Mouse (Mus musculus) urinary bladder, adult 2 months (tissue): ENCODE measurements around the gene St6galnac3. TPM values are rescaled to one million over a fixed set of nuclear protein-coding genes. Genes with fewer than 3 reads are reported as not detected.

Source experiments
- DNase-seq: peaks from one replicate; pipeline ENCODE4 v3.0.0; 2022; ENCODE audit warnings: low spot score
- polyA plus RNA-seq: library from polyadenylated mRNA; depleted of rRNA; stranded (reverse); fragments of >200 nt; gene quantifications from 2 replicates; pipeline ENCODE4 v1.2.3, GENCODE M21; 2012

The St6galnac3 gene
- polyA plus RNA-seq, 1 experiment = 2.9 TPM

- DNase-seq = no peak
Observed at GRCm38 (mm10) chr3:153287564-153287963, 437.4 kb downstream of the St6galnac3 start.

- DNase-seq = no peak
Observed at GRCm38 (mm10) chr3:153287081-153287480, 437.9 kb downstream of the St6galnac3 start.

- no peak for DNase-seq
Observed at GRCm38 (mm10) chr3:153282123-153282765, 442.7 kb downstream of the St6galnac3 start.

GRCm38 (mm10) chr3:153278249-153278648 is 446.7 kb downstream of the St6galnac3 start:
- no peak for DNase-seq

- no peak for DNase-seq
Observed at GRCm38 (mm10) chr3:153277389-153277999, 447.5 kb downstream of the St6galnac3 start.

DNA sequence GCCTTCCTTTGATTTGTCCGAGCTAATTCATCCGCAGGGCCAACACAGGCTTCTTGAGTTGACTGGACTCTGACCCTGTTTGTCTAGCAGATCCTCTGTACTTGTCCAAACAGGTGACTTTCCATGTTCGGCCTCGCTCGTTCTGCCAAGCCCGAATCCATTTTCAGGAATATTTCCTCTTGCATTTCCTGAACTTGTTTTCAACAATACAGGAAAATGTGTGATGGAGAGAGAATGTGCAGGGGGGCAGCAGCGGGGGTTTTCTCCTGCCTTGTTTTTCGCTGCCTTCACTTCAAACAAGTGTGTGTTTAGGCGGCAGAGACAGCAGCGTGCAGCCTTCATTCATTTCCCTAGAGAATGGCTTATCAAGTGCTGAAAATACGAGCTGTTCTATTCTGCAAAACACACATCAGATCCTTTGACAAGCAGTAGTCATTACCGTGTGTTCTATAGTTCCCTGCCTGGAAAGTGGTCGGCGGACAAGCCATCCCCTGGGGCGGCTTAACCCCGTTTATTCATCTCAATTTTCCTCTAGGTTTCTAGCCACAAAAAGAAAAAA is 448.1 kb downstream of the St6galnac3 start:
- DNase-seq = no peak

DNA sequence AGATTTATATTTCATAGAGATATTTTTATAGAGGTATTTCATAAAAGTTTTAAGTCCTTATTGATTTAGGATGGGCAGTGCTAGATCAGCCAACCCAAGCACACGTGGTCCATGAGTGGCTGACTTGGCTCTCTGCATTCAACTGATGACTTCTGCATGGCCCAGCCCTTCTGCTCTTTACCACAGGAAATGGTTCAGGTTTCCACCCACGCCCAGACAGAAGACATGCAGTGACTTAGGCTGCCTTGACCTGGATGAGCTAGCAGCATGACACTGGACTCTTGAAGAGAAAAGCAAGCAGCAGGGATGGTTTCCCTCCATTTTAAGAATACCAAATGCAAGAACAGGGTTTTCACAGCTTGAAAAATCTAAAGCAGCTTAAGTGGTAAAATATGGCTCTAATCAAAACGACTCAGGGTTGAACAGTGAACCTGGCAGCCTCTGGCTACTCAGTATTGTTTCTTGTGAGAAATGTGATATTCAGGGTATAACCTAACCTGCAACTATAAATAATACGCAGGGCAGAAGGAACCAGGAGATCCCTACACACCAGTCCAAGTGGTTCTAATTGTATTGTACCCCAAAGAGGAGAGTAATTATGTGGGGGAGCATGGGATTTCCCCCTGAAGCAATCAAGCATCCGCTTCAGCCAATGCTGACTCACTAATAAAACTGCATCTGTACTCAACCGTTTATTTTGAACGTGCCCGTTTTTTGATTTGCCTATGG is 448.7 kb downstream of the St6galnac3 start:
- DNase-seq = no peak

GRCm38 (mm10) chr3:153272241-153272640 is 452.7 kb downstream of the St6galnac3 start:
- DNase-seq = no peak

DNA sequence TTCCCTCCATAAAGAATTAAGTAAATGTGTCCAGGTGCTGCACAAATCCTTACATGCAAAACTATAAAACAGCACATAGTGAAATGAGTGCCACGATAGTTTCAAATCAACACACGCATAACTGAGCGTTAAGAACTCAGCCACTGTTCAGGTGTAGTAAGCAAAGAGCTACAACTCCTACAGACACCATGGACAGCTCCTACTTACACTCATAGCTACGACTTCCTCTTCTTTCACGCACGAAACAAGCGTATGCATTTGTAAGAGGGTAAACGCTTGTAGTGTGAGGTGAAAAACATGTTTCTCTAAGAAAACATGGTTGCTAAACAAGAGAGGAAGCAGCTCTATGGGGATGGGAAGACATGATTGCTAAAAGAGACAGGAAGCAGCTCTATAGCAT is 457.6 kb downstream of the St6galnac3 start:
- DNase-seq = no peak

DNA sequence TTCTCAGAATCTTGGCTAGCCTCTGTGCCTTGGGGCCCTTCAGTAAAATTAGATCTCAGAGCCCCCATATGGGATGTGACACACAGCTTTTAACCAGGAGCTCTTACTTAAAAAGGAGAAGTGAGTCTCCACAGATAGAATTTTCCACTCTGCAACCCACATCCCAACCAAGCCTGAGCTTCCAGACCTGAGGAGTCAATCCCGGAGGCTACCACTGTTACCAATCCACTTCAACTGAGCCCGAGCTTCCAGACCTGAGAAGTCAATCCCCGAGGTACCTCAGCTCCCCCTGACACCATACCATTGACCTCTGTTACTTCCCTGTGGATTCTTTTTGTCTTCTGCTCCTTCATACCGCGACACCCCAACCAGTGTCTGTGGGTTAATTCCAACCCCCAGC is 463.0 kb downstream of the St6galnac3 start:
- DNase-seq = no peak

- DNase-seq = no peak
Observed at GRCm38 (mm10) chr3:153260225-153260933, 464.6 kb downstream of the St6galnac3 start.

GRCm38 (mm10) chr3:153255910-153256309 is 469.1 kb downstream of the St6galnac3 start:
- no peak for DNase-seq

DNA sequence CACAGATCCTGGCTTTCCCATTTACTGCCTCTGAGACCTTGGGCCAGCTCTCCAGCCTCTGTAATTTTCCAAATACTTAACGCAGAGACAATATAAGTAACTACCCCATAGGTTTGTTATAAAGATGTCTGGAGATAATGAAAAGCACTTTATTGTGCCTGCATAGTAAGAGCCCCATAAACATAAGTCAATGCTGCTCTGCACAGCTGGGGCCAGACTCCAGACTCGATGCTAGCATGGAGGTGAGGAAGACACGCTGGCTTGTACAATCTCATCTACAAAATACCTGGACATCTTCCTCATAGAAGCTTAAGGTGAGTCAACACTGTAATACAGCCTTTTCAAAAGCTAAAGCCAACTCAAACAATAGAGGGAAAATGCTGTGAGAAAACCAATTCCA is 473.3 kb downstream of the St6galnac3 start:
- DNase-seq = no peak

DNA sequence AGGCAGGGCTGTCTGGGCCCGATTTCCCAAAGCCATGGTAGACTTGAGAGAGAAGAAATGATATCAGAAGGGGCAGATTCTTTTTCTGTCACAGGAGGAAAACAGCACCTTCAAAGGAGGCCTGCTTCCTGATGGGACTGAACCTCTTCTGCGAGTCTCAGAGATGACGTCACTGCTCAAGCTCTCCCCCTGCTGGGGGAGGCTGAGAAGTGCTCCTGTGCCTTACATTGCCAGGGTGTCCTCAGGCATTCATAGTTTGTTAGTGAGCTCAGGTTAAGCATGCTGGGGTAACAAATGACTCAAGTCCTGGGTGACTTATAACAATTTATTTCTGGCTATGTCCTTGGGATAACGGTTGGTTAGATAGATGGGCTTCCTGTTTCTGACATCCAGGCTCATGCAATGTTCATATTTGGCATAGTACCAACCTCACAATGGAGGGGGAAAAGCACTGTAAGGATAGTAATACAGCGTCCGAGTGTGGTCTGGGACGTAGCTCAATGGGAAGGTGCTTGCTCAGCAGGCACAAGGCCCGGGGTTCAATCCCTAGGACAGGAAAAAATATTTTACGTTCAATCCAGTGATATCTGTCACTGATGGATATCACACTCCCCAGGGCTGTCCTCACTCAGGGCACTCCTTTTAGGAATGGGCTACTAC is 474.2 kb downstream of the St6galnac3 start:
- peak; percentile 39 for DNase-seq

- DNase-seq = no peak
Observed at GRCm38 (mm10) chr3:153248866-153249265, 476.1 kb downstream of the St6galnac3 start.

DNA sequence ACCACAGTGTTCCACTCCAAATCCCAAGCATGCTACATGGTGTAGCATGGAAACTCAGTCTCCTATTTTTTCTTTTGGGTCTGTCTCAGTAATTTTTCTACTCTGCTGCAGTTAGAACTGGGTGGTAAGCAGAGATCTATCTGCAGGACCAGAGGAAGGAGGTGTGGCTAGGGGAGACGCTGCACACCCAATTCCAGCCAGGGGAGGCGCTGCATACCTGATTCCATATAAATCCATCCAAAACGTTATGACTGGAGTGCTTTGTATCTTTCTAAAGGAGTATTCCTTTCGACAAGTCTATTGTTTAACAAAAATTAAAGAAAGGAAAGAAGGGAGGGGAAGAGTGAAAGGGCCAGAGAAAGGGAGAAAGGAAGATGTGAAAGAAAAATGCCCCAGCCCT is 476.9 kb downstream of the St6galnac3 start:
- no peak for DNase-seq

GRCm38 (mm10) chr3:153242524-153242923 is 482.4 kb downstream of the St6galnac3 start:
- DNase-seq = no peak

DNA sequence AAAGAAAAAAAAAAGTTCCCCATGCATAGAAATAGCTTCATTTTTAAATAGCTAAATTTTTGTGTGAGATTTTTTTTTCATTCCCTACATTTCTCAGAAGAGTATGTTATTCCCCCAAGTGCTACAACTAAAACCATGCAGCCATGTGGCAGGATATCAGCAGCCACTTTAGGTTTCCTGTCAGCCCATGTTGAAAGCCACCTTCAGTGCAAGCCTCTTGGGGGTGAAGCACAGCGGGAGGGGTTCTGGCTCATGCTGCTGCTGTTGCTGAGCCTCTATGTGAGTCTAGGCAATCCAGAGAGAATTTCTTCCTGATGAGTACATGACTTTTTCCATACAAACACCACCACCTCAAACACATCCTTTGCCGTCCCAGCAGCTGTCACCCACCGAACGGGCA is 483.8 kb downstream of the St6galnac3 start:
- DNase-seq = no peak

DNA sequence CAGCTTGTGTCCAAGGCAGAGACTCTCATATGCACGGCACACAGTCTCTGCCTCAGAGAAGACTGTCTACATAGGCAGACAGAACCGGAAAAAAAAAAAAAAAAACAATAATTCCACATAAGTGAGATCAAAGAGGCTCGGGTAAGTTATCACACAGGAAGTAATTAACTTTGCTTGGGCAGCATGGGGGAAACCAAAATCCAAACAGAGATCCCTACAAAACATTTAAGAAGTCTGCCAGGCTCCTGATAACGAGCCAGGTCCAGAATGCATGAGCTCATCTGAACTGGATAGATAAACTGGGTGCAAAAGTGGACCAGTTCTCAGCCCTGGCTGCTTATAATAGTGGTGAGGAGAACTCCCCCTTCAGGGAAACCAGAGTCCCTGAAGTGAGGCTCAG is 484.6 kb downstream of the St6galnac3 start:
- no peak for DNase-seq

- no peak for DNase-seq
Observed at GRCm38 (mm10) chr3:153238381-153238780, 486.6 kb downstream of the St6galnac3 start.

- no peak for DNase-seq
Observed at GRCm38 (mm10) chr3:153236262-153236661, 488.7 kb downstream of the St6galnac3 start.
